Comparison of ENCODE assay signal across 9 mouse cellular contexts in the genomic region with DNA sequence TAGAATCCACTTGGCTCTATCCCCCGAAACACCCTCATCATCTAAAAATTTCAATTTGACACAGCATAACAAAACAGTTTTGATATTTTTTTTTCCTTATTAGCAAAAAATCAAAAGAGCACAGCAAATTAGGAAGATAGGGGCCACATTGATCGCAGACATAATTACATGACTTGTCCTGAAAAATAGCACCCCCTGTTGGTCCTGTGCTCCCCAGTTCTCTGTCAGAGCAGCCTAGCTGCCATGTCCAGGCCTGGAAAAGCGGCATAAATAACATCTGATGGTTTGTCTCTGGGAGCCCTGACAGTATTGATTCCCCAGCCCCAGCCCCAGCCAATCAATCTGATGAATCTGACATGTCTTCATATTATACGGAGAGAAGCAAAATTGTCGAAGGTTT. TPM values are rescaled to one million over a fixed set of nuclear protein-coding genes. Genes with fewer than 3 reads are reported as not detected.
DNase-seq lines count a peak whose midpoint lies in the region; ATAC-seq lines count a peak whose summit lies in the region.
"Had no signal": no experiment of that assay in that cellular context is flagged by ENCODE, and none has a peak within 500 bp of the region (broad histone marks: within the 10 kb centered on the region; RNA-seq: fewer than 3 reads in every experiment).

No protein-coding gene starts in this region.

- ATAC-seq in CD4-positive, CD25-positive, alpha-beta regulatory T cell, adult 4 months: no peak
- no peak for ATAC-seq in cerebellum, adult (ENCODE audit: insufficient number of reproducible peaks, low FRiP score, low TSS enrichment)

- peak; percentile 65 for DNase-seq in CD4-positive, CD25-positive, alpha-beta regulatory T cell, adult 2 months (ENCODE audit: low read depth, low spot score)
- peak; percentile 27 to 60 for DNase-seq in kidney, postnatal 36 days
- DNase-seq in kidney, adult 11 months: no peak
- peak; percentile 5 for DNase-seq in 3T3-L1 (ENCODE audit: low read depth, low spot score)
- DNase-seq in induced T-regulatory cell, adult 2 months (ENCODE audit: low read depth): peak; percentile 67
- no peak for DNase-seq in cerebellum, adult 8-10 months
- DNase-seq: right cerebral cortex, postnatal 4 days had no signal

RNA-seq across cellular contexts. Expression of gene E2f3, which starts 11.8 kb away (rescaled TPM):
- polyA plus RNA-seq in CD4-positive, CD25-positive, alpha-beta regulatory T cell, adult 4 months (2017; shearing (Covaris generic)): 1 to 10 TPM; 2.8 to 3.8 TPM

Comparison
In these comparisons a context has a peak if more than half of its experiments do, and no peak if none do; other contexts are left out.
1. DNase-seq: peak in CD4-positive, CD25-positive, alpha-beta regulatory T cell, adult 2 months (single experiment), kidney, postnatal 36 days (2 of 2), 3T3-L1 (single experiment) and induced T-regulatory cell, adult 2 months (single experiment); none in kidney, adult 11 months (single experiment) and cerebellum, adult 8-10 months (single experiment).